Mouse (Mus musculus) intestine, embryonic 15.5 days (tissue): ENCODE data around the gene Cflar. TPM values are rescaled to one million over a fixed set of nuclear protein-coding genes. Genes with fewer than 3 reads are reported as not detected.

Experiments used
- ATAC-seq: fragments of 200-750 bp; cut with Nextera tagmentation; 2 replicates; pipeline ENCODE4 v1.8.0; 2017; ENCODE audit warnings: moderate TSS enrichment, moderate library complexity
- H3K27ac ChIP-seq: fragments of 300-500 bp; sonication (generic); 2 replicates; pipeline ENCODE4 v1.5.1; 2015; ENCODE audit warnings: mild to moderate bottlenecking, inconsistent platforms
- H3K27me3 ChIP-seq: fragments of 300-500 bp; sonication (generic); replicated peaks from 2 replicates; pipeline ENCODE4 v1.6.1; 2015; ENCODE audit warnings: inconsistent platforms
- H3K36me3 ChIP-seq: fragments of 300-500 bp; sonication (generic); 2 replicates; pipeline ENCODE4 v1.6.1; 2015; ENCODE audit warnings: inconsistent platforms
- H3K4me1 ChIP-seq: fragments of 300-500 bp; sonication (generic); replicated peaks from 2 replicates; pipeline ENCODE4 v1.6.1; 2015; ENCODE audit warnings: inconsistent platforms
- H3K4me2 ChIP-seq: fragments of 300-500 bp; sonication (generic); replicated peaks from 2 replicates; pipeline ENCODE4 v1.6.1; 2015; ENCODE audit warnings: mild to moderate bottlenecking, inconsistent platforms
- H3K4me3 ChIP-seq: fragments of 300-500 bp; sonication (generic); replicated peaks from 2 replicates; pipeline ENCODE4 v1.5.1; 2015; ENCODE audit warnings: inconsistent platforms
- H3K9ac ChIP-seq: fragments of 300-500 bp; sonication (generic); 2 replicates; pipeline ENCODE4 v1.6.1; 2015; ENCODE audit warnings: inconsistent platforms
- H3K9me3 ChIP-seq: fragments of 300-500 bp; sonication (generic); 2 replicates; pipeline ENCODE4 v1.6.1; 2016; ENCODE audit warnings: inconsistent platforms
- WGBS: fragments of 180-500 bp; shearing (Covaris S2); methylation state at CpG from one replicate; pipeline ENCODE4 v1.1.7; 2015; 5-methylcytosine and 5-hydroxymethylcytosine counted together
- polyA plus RNA-seq: library from polyadenylated mRNA; unstranded; fragments of >200 nt; fragmentation: Nextera tagmentation; extraction: Ambion mirVana; gene quantifications from 2 replicates; pipeline ENCODE4 v1.2.1, GENCODE M21; 2015

Cflar gene
- polyA plus RNA-seq, 1 experiment from 2014 or later = 29.2 TPM

DNA sequence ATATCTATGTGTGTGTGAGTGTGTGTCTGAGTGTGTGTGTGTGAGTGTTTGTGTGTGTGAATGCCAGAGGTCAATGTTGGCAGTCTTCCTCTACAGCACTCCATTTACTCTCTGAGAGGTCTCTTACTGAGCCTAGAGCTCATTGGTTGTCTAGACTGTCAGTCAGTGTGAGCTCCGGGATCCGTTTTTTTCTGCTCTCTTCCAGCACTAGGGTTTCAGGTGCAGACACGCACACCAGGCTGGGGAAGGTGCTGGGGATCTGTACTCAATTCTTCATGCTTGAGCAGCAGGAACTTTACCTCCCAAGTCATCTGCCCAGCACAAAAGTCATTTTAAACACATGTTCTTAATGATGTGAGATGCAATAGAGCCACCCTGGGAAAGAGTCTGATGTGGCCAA is 60.8 kb downstream of the Cflar start:
- 68% methylated on average over 3 of the region's 3 CpGs for WGBS
- ATAC-seq = no peak
- Histone ChIP-seq H3K4me1 (no peaks in the 10 kb centered on the region), H3K9ac (no peak overlapping the region), H3K4me2 (no peak overlapping the region), H3K9me3 (no peaks in the 10 kb centered on the region), H3K27me3 (no peaks in the 10 kb centered on the region), H3K27ac (no peak overlapping the region), H3K36me3 (no peaks in the 10 kb centered on the region), H3K4me3 (no peak overlapping the region)

GRCm38 (mm10) chr1:58773280-58773679 is 62.0 kb downstream of the Cflar start:
- Histone ChIP-seq H3K27ac (no peak overlapping the region), H3K27me3 (no peaks in the 10 kb centered on the region), H3K9ac (no peak overlapping the region), H3K4me3 (no peak overlapping the region), H3K36me3 (no peaks in the 10 kb centered on the region), H3K9me3 (no peaks in the 10 kb centered on the region), H3K4me1 (no peaks in the 10 kb centered on the region), H3K4me2 (no peak overlapping the region)
- no peak for ATAC-seq

GRCm38 (mm10) chr1:58773905-58774304 is 62.6 kb downstream of the Cflar start:
- H3K9ac ChIP-seq = no peak overlapping the region
- no peaks in the 10 kb centered on the region for H3K36me3 ChIP-seq
- no peaks in the 10 kb centered on the region for H3K4me1 ChIP-seq
- H3K27me3 ChIP-seq = no peaks in the 10 kb centered on the region
- ATAC-seq = no peak
- 59% methylated on average over 2 of the region's 2 CpGs for WGBS
- no peak overlapping the region for H3K4me2 ChIP-seq
- no peak overlapping the region for H3K4me3 ChIP-seq
- no peak overlapping the region for H3K27ac ChIP-seq
- H3K9me3 ChIP-seq = no peaks in the 10 kb centered on the region

- H3K36me3 ChIP-seq = no peaks in the 10 kb centered on the region
- no peak overlapping the region for H3K4me3 ChIP-seq
- no peak overlapping the region for H3K27ac ChIP-seq
- no peaks in the 10 kb centered on the region for H3K9me3 ChIP-seq
- H3K4me1 ChIP-seq = no peaks in the 10 kb centered on the region
- ATAC-seq = no peak
- 98% methylated on average over 5 of the region's 5 CpGs for WGBS
- no peak overlapping the region for H3K4me2 ChIP-seq
- H3K27me3 ChIP-seq = no peaks in the 10 kb centered on the region
- H3K9ac ChIP-seq = no peak overlapping the region
Measured at GRCm38 (mm10) chr1:58775361-58775760, 64.1 kb downstream of the Cflar start.

DNA sequence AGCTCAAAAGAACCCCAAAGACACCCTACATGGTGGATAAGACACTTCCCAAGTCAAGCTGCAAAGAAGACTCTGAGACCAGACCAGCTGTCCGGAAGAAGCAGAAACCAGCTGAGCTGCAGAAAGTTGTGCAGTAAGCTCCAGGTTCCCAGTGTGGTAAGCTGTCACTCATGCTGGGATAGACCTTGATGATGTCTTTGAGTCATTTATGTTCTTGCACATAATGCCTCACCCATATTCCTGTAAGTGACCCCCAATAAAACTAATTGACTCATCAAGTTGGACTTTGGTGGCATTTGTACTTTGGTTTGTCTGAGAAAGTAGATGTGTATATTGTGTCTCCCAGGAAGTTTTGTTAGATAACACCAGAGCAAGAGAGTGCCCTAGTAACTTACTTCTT is 66.3 kb downstream of the Cflar start:
- Histone ChIP-seq H3K9me3 (no peaks in the 10 kb centered on the region), H3K27me3 (no peaks in the 10 kb centered on the region), H3K36me3 (no peaks in the 10 kb centered on the region), H3K4me3 (no peak overlapping the region), H3K4me1 (no peaks in the 10 kb centered on the region), H3K9ac (no peak overlapping the region), H3K27ac (no peak overlapping the region), H3K4me2 (no peak overlapping the region)
- WGBS = 83% methylated on average over 1 of the region's 1 CpGs
- peak; percentile 90 for ATAC-seq

GRCm38 (mm10) chr1:58778226-58778625 is 66.9 kb downstream of the Cflar start:
- Histone ChIP-seq H3K4me3 (no peak overlapping the region), H3K9me3 (no peaks in the 10 kb centered on the region), H3K4me2 (no peak overlapping the region), H3K36me3 (no peaks in the 10 kb centered on the region), H3K9ac (no peak overlapping the region), H3K27me3 (no peaks in the 10 kb centered on the region), H3K4me1 (no peaks in the 10 kb centered on the region), H3K27ac (no peak overlapping the region)
- ATAC-seq = no peak
- WGBS = 18% methylated on average over 1 of the region's 1 CpGs

GRCm38 (mm10) chr1:58786276-58786675 is 75.0 kb downstream of the Cflar start:
- no peak overlapping the region for H3K27ac ChIP-seq

GRCm38 (mm10) chr1:58788410-58788809 is 77.1 kb downstream of the Cflar start:
- ATAC-seq = no peak
- H3K9me3 ChIP-seq = no peaks in the 10 kb centered on the region
- no peaks in the 10 kb centered on the region for H3K36me3 ChIP-seq
- H3K27me3 ChIP-seq = no peaks in the 10 kb centered on the region
- no peaks in the 10 kb centered on the region for H3K4me1 ChIP-seq
- H3K4me3 ChIP-seq = no peak overlapping the region
- WGBS = 94% methylated on average over 4 of the region's 4 CpGs
- no peak overlapping the region for H3K9ac ChIP-seq
- no peak overlapping the region for H3K4me2 ChIP-seq
- H3K27ac ChIP-seq = no peak overlapping the region

More at GRCm38 (mm10) chr1:58786276-58786675, 75.0 kb downstream of the Cflar start:
- Histone ChIP-seq H3K36me3 (no peaks in the 10 kb centered on the region), H3K4me1 (no peaks in the 10 kb centered on the region), H3K9ac (no peak overlapping the region), H3K27me3 (no peaks in the 10 kb centered on the region), H3K4me2 (no peak overlapping the region), H3K4me3 (no peak overlapping the region), H3K9me3 (no peaks in the 10 kb centered on the region)
- 96% methylated on average over 2 of the region's 2 CpGs for WGBS
- no peak for ATAC-seq

GRCm38 (mm10) chr1:58794705-58795104 is 83.4 kb downstream of the Cflar start:
- Histone ChIP-seq H3K36me3 (0 out of 2 replicates have a peak, but pooled peaks cover 4% of the 10 kb centered on the region), H3K9ac (no peak overlapping the region)
- ATAC-seq = no peak; the same call in 1 of the 2 replicates

DNA sequence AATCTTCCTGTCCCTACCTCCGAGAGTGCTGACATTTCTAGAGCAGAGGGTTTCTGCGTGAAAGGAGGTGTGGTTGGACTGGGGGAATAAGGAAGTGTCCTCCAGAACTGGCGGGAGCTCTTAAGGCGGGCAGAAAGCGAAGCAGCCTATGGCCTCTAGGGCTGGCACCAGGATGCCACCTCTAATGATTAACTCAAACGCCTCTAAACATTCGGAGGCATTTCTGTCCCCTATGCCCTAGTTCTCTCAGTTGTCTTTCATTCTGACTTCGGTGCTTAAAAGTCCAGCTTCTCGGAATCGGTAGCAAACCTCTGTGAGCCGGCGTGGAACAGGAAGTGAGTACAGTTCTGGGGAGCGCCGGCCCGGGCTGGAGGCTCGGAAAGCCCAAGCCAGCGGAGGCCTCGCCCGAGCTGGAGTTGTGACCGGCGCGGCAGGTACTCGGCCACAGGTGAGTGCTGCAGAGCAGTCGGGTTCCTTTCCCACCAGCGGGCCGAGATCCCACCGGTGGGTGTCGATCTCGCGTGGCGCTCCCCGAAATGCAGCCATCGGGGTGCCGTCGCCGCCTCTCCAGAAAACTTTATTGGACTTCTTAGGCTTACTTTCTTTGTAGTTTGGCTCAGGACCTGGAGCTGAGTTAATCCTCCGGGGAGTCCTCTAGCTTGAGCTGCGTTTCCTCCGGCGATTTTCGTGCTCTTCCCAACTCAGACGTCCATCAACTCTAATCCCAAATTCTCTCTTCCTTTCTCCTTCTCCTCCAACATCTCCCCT is 84.2 kb downstream of the Cflar start, which contains the start of gene Casp8:
TSS of gene Casp8 (plus strand) at position 84 of the 768 bp plus-strand sequence.
- peak; percentile 99 for ATAC-seq

More at GRCm38 (mm10) chr1:58794705-58795104, 83.4 kb downstream of the Cflar start:
- Histone ChIP-seq H3K9me3 (no peaks in the 10 kb centered on the region), H3K27ac (peak overlapping the region; percentile 97), H3K4me3 (peak overlapping the region; percentile 74), H3K4me1 (no peaks in the 10 kb centered on the region), H3K27me3 (no peaks in the 10 kb centered on the region), H3K4me2 (peak overlapping the region; percentile 73)
- 54% methylated on average over 2 of the region's 2 CpGs for WGBS

GRCm38 (mm10) chr1:58796059-58796363 is 84.7 kb downstream of the Cflar start:
- WGBS = 2% methylated on average over 3 of the region's 3 CpGs
- H3K4me1 ChIP-seq = no peaks in the 10 kb centered on the region
- H3K27me3 ChIP-seq = no peaks in the 10 kb centered on the region
- ATAC-seq = peak; percentile 34
- peak overlapping the region; percentile 97 for H3K27ac ChIP-seq
- no peaks in the 10 kb centered on the region for H3K9me3 ChIP-seq
- H3K4me3 ChIP-seq = peak overlapping the region; percentile 74
- 0 out of 2 replicates have a peak, but pooled peaks cover 4% of the 10 kb centered on the region for H3K36me3 ChIP-seq
- H3K4me2 ChIP-seq = peak overlapping the region; percentile 73
- peak overlapping the region; percentile 86 for H3K9ac ChIP-seq

More for the DNA sequence above, 84.2 kb downstream of the Cflar start, which contains the start of gene Casp8:
- H3K9ac ChIP-seq = peak within 1 kb of the TSS; percentile 86
- H3K4me3 ChIP-seq = peak within 1 kb of the TSS; percentile 74
- H3K36me3 ChIP-seq = 0 out of 2 replicates have a peak, but pooled peaks cover 4% of the 10 kb centered on the region
- H3K4me1 ChIP-seq = no peaks in the 10 kb centered on the region
- H3K27me3 ChIP-seq = no peaks in the 10 kb centered on the region
- H3K9me3 ChIP-seq = no peaks in the 10 kb centered on the region
- WGBS = under 1% methylated on average over 42 of the region's 42 CpGs
- H3K27ac ChIP-seq = peak within 1 kb of the TSS; percentile 97
- peak within 1 kb of the TSS; percentile 73 for H3K4me2 ChIP-seq

- 53% methylated on average over 4 of the region's 4 CpGs for WGBS
- Histone ChIP-seq H3K9ac (no peak overlapping the region), H3K4me2 (peak overlapping the region; percentile 45), H3K27ac (no peak overlapping the region), H3K9me3 (no peaks in the 10 kb centered on the region), H3K36me3 (0 out of 2 replicates have a peak, but pooled peaks cover 4% of the 10 kb centered on the region), H3K4me3 (peak overlapping the region; percentile 18), H3K27me3 (no peaks in the 10 kb centered on the region), H3K4me1 (no peaks in the 10 kb centered on the region)
- ATAC-seq = no peak
Measured at GRCm38 (mm10) chr1:58796853-58797252, 85.5 kb downstream of the Cflar start.

DNA sequence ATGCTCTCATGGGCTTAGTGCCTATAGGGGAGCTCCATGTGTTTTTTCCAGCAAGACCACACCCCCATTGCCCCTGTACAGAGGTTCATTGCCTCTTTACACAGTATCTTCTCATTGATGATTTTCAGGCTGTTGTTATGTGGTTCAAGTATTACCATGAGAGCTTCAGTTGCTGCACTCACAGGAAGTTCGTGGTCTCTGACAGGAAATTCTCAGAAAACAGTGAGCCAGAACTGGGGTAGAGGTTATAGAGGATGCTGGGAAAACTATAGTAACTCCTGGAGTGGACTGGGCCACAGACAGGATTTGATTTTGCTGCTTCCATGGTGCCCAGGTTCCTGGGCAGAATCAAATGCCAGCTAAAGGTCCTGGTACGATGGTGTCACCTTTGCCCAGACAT is 86.1 kb downstream of the Cflar start:
- Histone ChIP-seq H3K27ac (no peak overlapping the region), H3K27me3 (no peaks in the 10 kb centered on the region), H3K4me1 (no peaks in the 10 kb centered on the region), H3K36me3 (0 out of 2 replicates have a peak, but pooled peaks cover 4% of the 10 kb centered on the region), H3K9me3 (no peaks in the 10 kb centered on the region), H3K9ac (no peak overlapping the region), H3K4me3 (no peak overlapping the region), H3K4me2 (peak overlapping the region; percentile 45)
- 71% methylated on average over 2 of the region's 2 CpGs for WGBS
- ATAC-seq = no peak
